Mouse (Mus musculus): Measurements from ENCODE around the gene Gpr4. TPM values are rescaled to one million over a fixed set of nuclear protein-coding genes. Genes with fewer than 3 reads are reported as not detected.

The Gpr4 gene
- total and polyA plus RNA-seq, 3 experiments: 0.15 to 0.19 TPM; not detected in 1

DNA sequence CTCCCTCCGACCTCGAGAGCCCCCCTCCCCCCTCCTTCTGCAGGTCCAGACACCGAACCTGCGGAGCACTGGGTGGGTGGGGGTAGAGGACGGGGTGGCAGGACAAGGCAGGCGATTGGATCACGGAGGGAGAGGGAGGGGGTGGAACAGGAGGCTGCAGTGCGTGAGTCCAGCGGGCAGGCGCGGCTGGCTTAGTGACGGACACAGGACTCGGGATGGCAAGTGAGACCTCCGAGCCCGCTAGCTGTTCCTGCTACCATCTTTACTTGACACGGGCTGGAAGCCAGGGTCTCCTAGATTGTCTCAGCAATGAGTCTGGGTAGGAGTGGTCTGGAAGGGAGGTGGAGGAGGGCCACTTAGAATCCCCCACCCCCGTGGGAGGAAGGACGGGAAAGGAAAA lies 34.3 kb upstream of the Gpr4 start:
- H3K9me3 ChIP-seq (replicated peaks; ENCODE audit: insufficient read depth, low read length): no peaks in the 10 kb centered on the region
- TF ChIP-seq NRF1 (IDR thresholded peaks at IDR 0.05; ENCODE audit: insufficient read depth, low read depth, low read length, poor library complexity, severe bottlenecking): no peak
- no peak for TF ChIP-seq MAZ (IDR thresholded peaks at IDR 0.05; ENCODE audit: low read depth, low read length)
- no peak for TF ChIP-seq GATA1 (IDR thresholded peaks at IDR 0.05; ENCODE audit: low read depth, low read length)
- no peak for TF ChIP-seq USF1 (IDR thresholded peaks at IDR 0.05; ENCODE audit: low read depth, low read length)
- no peaks in the 10 kb centered on the region for H3K27me3 ChIP-seq (ENCODE audit: control insufficient read depth in 1 of 2, insufficient read depth in 2 of 2, low read length in 2 of 2)
- no peaks in the 10 kb centered on the region for H3K79me2 ChIP-seq (ENCODE audit: control insufficient read depth, insufficient read depth, low read length, poor library complexity)
- H3K9ac ChIP-seq (ENCODE audit: control insufficient read depth, low read depth, low read length, poor library complexity, severe bottlenecking): no peak overlapping the region
- no peak for DNase-seq (ENCODE audit: low read depth, low spot score)
- H3K4me3 ChIP-seq (ENCODE audit: control insufficient read depth in 1 of 2, insufficient read depth in 1 of 2, low read depth in 2 of 2, low read length in 2 of 2): 0 out of 4 replicates have a peak overlapping the region, but pooled peaks of 1 of the 2 experiments have one; percentile 8
- H3K4me1 ChIP-seq (ENCODE audit: control insufficient read depth in 1 of 2, insufficient read depth in 2 of 2, low read length in 2 of 2): peaks cover 9 to 22% of the 10 kb centered on the region in 2 experiments
- H3K27ac ChIP-seq (ENCODE audit: control insufficient read depth, low read depth, low read length): no peak overlapping the region
- peaks cover 0 to 8% of the 10 kb centered on the region in 2 experiments; a peak in 2 of 4 replicates for H3K36me3 ChIP-seq (ENCODE audit: control insufficient read depth in 1 of 2, insufficient read depth in 2 of 2, low read length in 2 of 2)

DNA sequence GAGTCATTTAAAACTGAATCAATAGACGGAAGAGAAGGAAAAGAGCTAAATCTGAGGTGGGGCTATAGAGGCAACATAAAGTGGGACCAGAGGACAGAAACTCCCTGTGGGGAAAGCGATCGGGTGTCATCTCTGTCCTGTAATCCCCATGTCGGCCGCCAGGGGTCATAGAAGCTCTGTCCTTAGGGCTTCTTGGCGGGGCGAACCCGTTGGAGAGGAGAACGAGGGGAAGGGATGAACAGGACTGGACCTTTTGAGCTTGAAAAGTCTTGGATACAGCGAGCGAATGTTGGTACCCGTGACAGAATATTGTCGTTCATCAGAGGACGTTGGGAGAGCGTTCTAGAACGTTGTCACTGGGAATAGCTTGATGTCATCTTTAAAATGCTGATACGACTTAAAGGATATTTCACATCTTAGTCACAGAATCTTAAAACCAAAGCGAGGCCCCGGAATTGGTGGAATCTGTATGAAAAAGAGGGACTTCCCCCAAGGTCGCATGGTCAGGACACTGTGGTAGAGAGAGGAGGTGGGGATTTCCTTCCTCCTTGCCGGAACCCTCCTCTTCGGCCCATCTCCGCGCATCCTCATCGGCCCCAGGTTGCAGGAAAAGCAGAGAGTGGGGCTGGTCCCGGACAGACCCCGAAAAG lies 33.8 kb upstream of the Gpr4 start:
- H3K9me3 ChIP-seq (replicated peaks; ENCODE audit: insufficient read depth, low read length): no peaks in the 10 kb centered on the region
- H3K4me3 ChIP-seq (ENCODE audit: control insufficient read depth in 1 of 2, insufficient read depth in 1 of 2, low read depth in 2 of 2, low read length in 2 of 2): peak overlapping the region; percentile 1 to 46
- peaks cover 9 to 22% of the 10 kb centered on the region in 2 experiments for H3K4me1 ChIP-seq (ENCODE audit: control insufficient read depth in 1 of 2, insufficient read depth in 2 of 2, low read length in 2 of 2)
- no peaks in the 10 kb centered on the region for H3K27me3 ChIP-seq (ENCODE audit: control insufficient read depth in 1 of 2, insufficient read depth in 2 of 2, low read length in 2 of 2)
- peaks cover 0 to 8% of the 10 kb centered on the region in 2 experiments; a peak in 2 of 4 replicates for H3K36me3 ChIP-seq (ENCODE audit: control insufficient read depth in 1 of 2, insufficient read depth in 2 of 2, low read length in 2 of 2)
- H3K27ac ChIP-seq (ENCODE audit: control insufficient read depth, low read depth, low read length): no peak overlapping the region
- DNase-seq (ENCODE audit: low read depth, low spot score): peak; percentile 88
- no peaks in the 10 kb centered on the region for H3K79me2 ChIP-seq (ENCODE audit: control insufficient read depth, insufficient read depth, low read length, poor library complexity)
- H3K9ac ChIP-seq (ENCODE audit: control insufficient read depth, low read depth, low read length, poor library complexity, severe bottlenecking): peak overlapping the region; percentile 18
- TF ChIP-seq UBTF (IDR thresholded peaks at IDR 0.05; ENCODE audit: borderline replicate concordance, insufficient read depth, low read depth, low read length) (no peak), GABPA (IDR thresholded peaks at IDR 0.05; ENCODE audit: low read depth, low read length) (no peak), MEF2A (IDR thresholded peaks at IDR 0.05; ENCODE audit: extremely low read depth, insufficient replicate concordance, low read depth, low read length, poor library complexity, severe bottlenecking) (no peak), ETS1 (IDR thresholded peaks at IDR 0.05; ENCODE audit: low read depth, low read length) (no peak), SMC3 (IDR thresholded peaks at IDR 0.05; ENCODE audit: low read depth, low read length) (peak; percentile 94), EP300 (IDR thresholded peaks at IDR 0.05; ENCODE audit: low read depth in 1 of 2, low read length in 2 of 2) (no peak), POLR2AphosphoS5 (IDR thresholded peaks at IDR 0.05; ENCODE audit: borderline replicate concordance, low read depth, low read length) (no peak), USF2 (IDR thresholded peaks at IDR 0.05; ENCODE audit: borderline replicate concordance in 1 of 2, insufficient read depth in 1 of 2, low read depth in 1 of 2, low read length in 2 of 2) (no peak), KAT2A (conservative IDR thresholded peaks at IDR 0.05; ENCODE audit: low read depth, low read length) (no peak), TCF12 (IDR thresholded peaks at IDR 0.05; ENCODE audit: low read depth, low read length) (no peak), RAD21 (IDR thresholded peaks at IDR 0.05; ENCODE audit: low read depth, low read length) (peak; percentile 94), ZMIZ1 (IDR thresholded peaks at IDR 0.05; ENCODE audit: low read depth, low read length) (no peak), SIN3A (IDR thresholded peaks at IDR 0.05; ENCODE audit: low read length) (peak; percentile 73; the same call in 1 of the 2 replicates), MAX (IDR thresholded peaks at IDR 0.05; ENCODE audit: low read length) (no peak), MAFK (IDR thresholded peaks at IDR 0.05; ENCODE audit: borderline replicate concordance, low read depth, low read length) (no peak), TBP (IDR thresholded peaks at IDR 0.05; ENCODE audit: low read depth, low read length) (no peak), RCOR1 (IDR thresholded peaks at IDR 0.05; ENCODE audit: low read depth, low read length) (no peak), MAZ (IDR thresholded peaks at IDR 0.05; ENCODE audit: low read depth, low read length) (peak; percentile 71; the same call in 1 of the 2 replicates), ELF1 (IDR thresholded peaks at IDR 0.05; ENCODE audit: low read depth, low read length) (no peak), ZC3H11A (IDR thresholded peaks at IDR 0.05; ENCODE audit: low read depth, low read length) (peak; percentile 87), BHLHE40 (IDR thresholded peaks at IDR 0.05; ENCODE audit: borderline replicate concordance, low read depth, low read length) (no peak), TAL1 (IDR thresholded peaks at IDR 0.05; ENCODE audit: low read length) (no peak), ZNF384 (IDR thresholded peaks at IDR 0.05; ENCODE audit: low read depth, low read length) (no peak), ZKSCAN1 (IDR thresholded peaks at IDR 0.05; ENCODE audit: low read depth, low read length) (no peak), NELFE (IDR thresholded peaks at IDR 0.05; ENCODE audit: low read depth, low read length) (no peak), POLR2A (IDR thresholded peaks at IDR 0.05; ENCODE audit: control insufficient read depth in 1 of 2, insufficient read depth in 1 of 2, low read depth in 1 of 2, low read length in 2 of 2, poor library complexity in 1 of 2) (no peak), USF1 (IDR thresholded peaks at IDR 0.05; ENCODE audit: low read depth, low read length) (no peak), E2F4 (IDR thresholded peaks at IDR 0.05; ENCODE audit: borderline replicate concordance, low read depth, low read length) (no peak)
